Mouse (Mus musculus) forebrain, embryonic 15.5 days (tissue): ENCODE results near the gene Tra2a. TPM values are rescaled to one million over a fixed set of nuclear protein-coding genes. Genes with fewer than 3 reads are reported as not detected.
"Not testable (repeated sequence)": the region's sequence is repeated elsewhere in the genome, so short reads cannot be mapped to it uniquely, and the experiment has no call there.

Experiments
- ATAC-seq: fragments of 200-750 bp; cut with Nextera tagmentation; replicated peaks from 2 replicates; pipeline ENCODE4 v1.8.0; 2017; ENCODE audit warnings: mild to moderate bottlenecking, moderate TSS enrichment, moderate library complexity
- H3K27ac ChIP-seq: fragments of 300-500 bp; sonication (generic); replicated peaks from 2 replicates; pipeline ENCODE4 v1.5.1; 2015; ENCODE audit warnings: mild to moderate bottlenecking, inconsistent platforms
- H3K27me3 ChIP-seq: fragments of 300-500 bp; sonication (generic); 2 replicates; pipeline ENCODE4 v1.6.1; 2015; ENCODE audit warnings: inconsistent platforms
- H3K36me3 ChIP-seq: fragments of 300-500 bp; sonication (generic); 2 replicates; pipeline ENCODE4 v1.6.1; 2015; ENCODE audit warnings: mild to moderate bottlenecking, inconsistent platforms
- H3K4me1 ChIP-seq: fragments of 300-500 bp; sonication (generic); 2 replicates; pipeline ENCODE4 v1.6.1; 2015; ENCODE audit warnings: inconsistent platforms
- H3K4me2 ChIP-seq: fragments of 300-500 bp; sonication (generic); replicated peaks from 2 replicates; pipeline ENCODE4 v1.6.1; 2015; ENCODE audit warnings: mild to moderate bottlenecking, inconsistent platforms
- H3K4me3 ChIP-seq: fragments of 300-500 bp; sonication (generic); 2 replicates; pipeline ENCODE4 v1.5.1; 2015; ENCODE audit warnings: mild to moderate bottlenecking, inconsistent platforms
- H3K9ac ChIP-seq: fragments of 300-500 bp; sonication (generic); replicated peaks from 2 replicates; pipeline ENCODE4 v1.6.1; 2015; ENCODE audit warnings: mild to moderate bottlenecking, inconsistent platforms
- H3K9me3 ChIP-seq: fragments of 300-500 bp; sonication (generic); 2 replicates; pipeline ENCODE4 v1.6.1; 2016; ENCODE audit warnings: inconsistent platforms
- WGBS: fragments of 180-500 bp; shearing (Covaris S2); methylation state at CpG from one replicate; pipeline ENCODE4 v1.1.7; 2015; ENCODE audit warnings: mixed read lengths; 5-methylcytosine and 5-hydroxymethylcytosine counted together
- polyA plus RNA-seq: library from polyadenylated mRNA; unstranded; fragments of >200 nt; fragmentation: Nextera tagmentation; extraction: Ambion mirVana; gene quantifications from 2 replicates; pipeline ENCODE4 v1.2.1, GENCODE M21; 2015

Tra2a gene
- 147 and 152 TPM in 2 replicates for polyA plus RNA-seq

DNA sequence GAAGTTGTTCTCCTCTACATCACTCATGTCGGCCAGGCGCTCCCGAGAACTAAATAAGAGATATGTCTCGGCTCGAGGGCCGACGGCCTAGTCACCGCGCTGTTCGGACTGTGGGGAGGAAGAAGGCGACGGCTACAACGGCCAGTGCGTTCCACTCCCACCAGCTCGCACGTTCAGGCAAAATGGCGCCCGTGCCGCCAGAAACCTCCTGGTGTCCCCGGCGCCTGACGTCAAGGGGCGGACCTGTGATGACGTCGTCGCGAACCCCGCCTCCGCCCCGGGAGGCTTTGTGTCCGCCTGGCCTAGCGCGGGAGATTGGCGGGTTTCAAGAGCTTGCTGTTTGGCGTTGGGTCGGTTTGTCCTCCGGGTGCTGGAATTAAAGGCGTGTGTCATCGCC lies at the start of gene Tra2a:
Gene Tra2a, minus strand, starts transcription at position 187 of the 397 bp plus-strand sequence.
- peak within 1 kb of the TSS; percentile 99 for H3K27ac ChIP-seq
- H3K4me2 ChIP-seq: peak within 1 kb of the TSS; percentile 64
- H3K9ac ChIP-seq: peak within 1 kb of the TSS; percentile 100
- H3K27me3 ChIP-seq: no peaks in the 10 kb centered on the region
- H3K4me1 ChIP-seq: peaks cover 27% of the 10 kb centered on the region
- no peaks in the 10 kb centered on the region for H3K9me3 ChIP-seq
- H3K36me3 ChIP-seq: no peaks in the 10 kb centered on the region
- peak; percentile 97 for ATAC-seq
- H3K4me3 ChIP-seq: peak within 1 kb of the TSS; percentile 100
- under 1% methylated on average over 39 of the region's 39 CpGs for WGBS

DNA sequence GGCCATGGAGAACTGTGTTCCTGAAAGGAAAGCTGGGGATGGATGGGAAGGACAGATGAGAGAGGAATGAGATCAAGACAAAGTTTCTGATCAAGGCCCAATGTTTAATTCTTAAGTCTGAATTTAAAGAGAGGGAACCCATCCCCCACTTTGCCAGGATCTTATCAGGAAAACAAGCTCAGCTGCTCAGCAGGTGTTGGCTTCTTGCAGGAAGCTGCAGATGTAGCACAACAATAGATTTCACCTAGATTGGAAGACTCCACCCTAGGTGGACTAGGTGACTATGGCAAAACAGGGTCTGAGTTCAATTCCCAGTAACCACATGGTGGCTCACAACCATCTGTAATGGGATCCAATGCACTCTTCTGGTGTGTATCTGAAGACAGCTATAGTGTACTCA lies 34.5 kb upstream of the Tra2a start:
- ATAC-seq: no peak
- no peak overlapping the region for H3K27ac ChIP-seq
- H3K4me1 ChIP-seq: no peaks in the 10 kb centered on the region
- no peak overlapping the region for H3K9ac ChIP-seq
- H3K36me3 ChIP-seq: no peaks in the 10 kb centered on the region
- no peak overlapping the region for H3K4me2 ChIP-seq
- no peak overlapping the region for H3K4me3 ChIP-seq
- H3K9me3 ChIP-seq: no peaks in the 10 kb centered on the region
- no peaks in the 10 kb centered on the region for H3K27me3 ChIP-seq

DNA sequence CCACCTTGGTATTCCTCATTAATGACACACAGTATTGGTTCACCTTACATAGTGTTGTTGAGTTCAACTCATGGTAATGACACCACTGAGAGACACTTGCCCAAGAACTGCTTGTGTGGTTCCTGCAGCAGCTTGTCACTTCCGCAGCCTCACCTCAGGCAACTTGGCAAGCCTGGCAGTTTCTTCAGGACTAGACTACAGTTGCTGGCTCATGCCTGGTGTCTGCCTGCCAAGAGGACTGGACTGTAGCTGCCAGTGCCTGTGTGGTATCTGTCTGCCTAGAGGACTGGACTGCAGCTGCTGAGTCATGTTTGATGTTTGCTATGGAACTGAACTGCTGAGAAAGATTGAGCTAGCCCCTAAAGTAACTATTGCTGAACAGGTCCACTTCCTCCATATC lies 18.3 kb upstream of the Tra2a start:
- H3K4me1 ChIP-seq: no peaks in the 10 kb centered on the region
- H3K27me3 ChIP-seq: no peaks in the 10 kb centered on the region
- ATAC-seq: 0 out of 2 replicates have a peak, but pooled peaks have one; percentile 43
- H3K27ac ChIP-seq: no peak overlapping the region
- no peaks in the 10 kb centered on the region for H3K36me3 ChIP-seq
- WGBS: 59% methylated on average over 1 of the region's 1 CpGs
- H3K9me3 ChIP-seq: no peaks in the 10 kb centered on the region
- no peak overlapping the region for H3K4me2 ChIP-seq
- no peak overlapping the region for H3K9ac ChIP-seq
- no peak overlapping the region for H3K4me3 ChIP-seq

DNA sequence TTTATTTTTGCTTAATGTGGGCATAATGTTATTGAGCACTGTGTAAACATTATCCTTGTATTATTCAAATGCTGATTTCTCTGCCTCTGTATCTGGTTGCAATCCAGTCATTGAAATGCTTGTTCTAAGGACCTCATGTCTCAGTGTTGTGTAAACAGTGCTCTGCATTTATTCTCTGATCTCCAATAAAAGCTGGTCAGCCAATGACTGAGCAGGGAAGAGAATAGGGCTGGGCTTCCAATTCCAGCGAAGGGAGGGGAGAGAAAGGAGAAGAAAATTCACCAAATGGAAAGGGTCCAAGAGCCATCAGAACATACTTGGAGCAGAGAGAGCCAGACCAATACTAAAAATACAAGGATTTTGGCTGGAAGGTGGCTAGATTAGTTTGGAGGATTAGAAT lies 17.1 kb upstream of the Tra2a start:
- H3K27ac ChIP-seq: no peak overlapping the region
- H3K9ac ChIP-seq: no peak overlapping the region
- WGBS: 9% methylated on average over 1 of the region's 1 CpGs
- H3K9me3 ChIP-seq: no peaks in the 10 kb centered on the region
- ATAC-seq: 0 out of 2 replicates have a peak, but pooled peaks have one; percentile 38
- H3K27me3 ChIP-seq: no peaks in the 10 kb centered on the region
- H3K4me3 ChIP-seq: no peak overlapping the region
- H3K36me3 ChIP-seq: no peaks in the 10 kb centered on the region
- no peaks in the 10 kb centered on the region for H3K4me1 ChIP-seq
- no peak overlapping the region for H3K4me2 ChIP-seq

DNA sequence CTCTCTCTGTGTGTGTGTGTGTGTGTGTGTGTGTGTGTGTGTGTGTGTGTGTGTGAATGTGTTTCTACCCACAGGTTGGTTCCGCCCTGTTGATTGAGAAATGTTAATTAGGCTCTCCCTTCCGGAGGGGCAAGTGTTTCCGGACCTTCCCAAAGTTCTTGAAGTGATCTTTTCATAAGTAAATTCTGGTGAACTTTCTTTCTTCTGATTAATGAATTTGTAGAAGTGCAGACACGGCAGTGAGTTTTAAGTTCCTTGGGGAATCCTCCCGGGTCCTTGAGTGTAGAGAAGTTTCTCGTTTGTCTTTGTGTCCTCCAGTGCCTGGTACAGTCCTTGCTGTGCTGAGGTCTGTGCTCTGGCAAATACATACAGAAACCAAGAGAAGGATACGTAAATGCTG lies 11.5 kb upstream of the Tra2a start:
- ATAC-seq: no peak
- Histone ChIP-seq H3K36me3 (no peaks in the 10 kb centered on the region), H3K4me2 (no peak overlapping the region), H3K9me3 (no peaks in the 10 kb centered on the region), H3K4me3 (no peak overlapping the region), H3K4me1 (no peaks in the 10 kb centered on the region), H3K27ac (no peak overlapping the region), H3K9ac (no peak overlapping the region), H3K27me3 (no peaks in the 10 kb centered on the region)
- WGBS: 88% methylated on average over 7 of the region's 7 CpGs

DNA sequence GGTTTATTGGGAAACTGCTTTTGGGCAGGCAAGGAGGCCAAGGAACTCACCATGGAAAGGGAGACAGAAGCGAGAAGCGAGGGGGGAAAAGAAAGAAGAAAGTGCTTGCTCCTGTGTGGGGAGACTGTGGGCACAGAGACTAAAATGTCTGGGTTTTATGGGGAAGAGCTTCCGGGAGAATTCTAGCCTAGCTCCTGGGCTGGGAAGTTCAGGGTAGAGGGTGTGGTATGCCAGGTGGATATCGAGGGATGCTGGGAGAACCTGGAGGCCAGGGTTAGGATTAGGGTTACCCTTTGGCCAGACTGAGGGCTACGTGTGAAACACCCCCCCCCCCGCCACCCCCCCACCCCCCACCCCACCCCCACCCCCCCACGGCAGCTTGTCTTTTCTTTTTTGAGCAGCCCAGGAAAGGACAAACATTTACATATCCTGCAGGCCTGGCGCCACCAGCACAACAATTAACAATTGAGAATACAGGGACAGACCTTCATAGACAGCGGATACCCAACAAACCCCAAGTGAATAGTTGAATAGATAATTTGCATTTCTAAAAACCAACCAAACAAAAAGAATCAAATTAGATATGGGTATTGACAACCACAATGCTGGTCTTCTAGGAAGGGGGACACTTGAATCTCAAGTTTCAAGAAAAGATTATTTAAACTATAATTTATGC lies 10.7 kb upstream of the Tra2a start:
- Histone ChIP-seq H3K4me1 (no peaks in the 10 kb centered on the region), H3K27me3 (no peaks in the 10 kb centered on the region), H3K4me3 (no peak overlapping the region), H3K9ac (no peak overlapping the region), H3K9me3 (no peaks in the 10 kb centered on the region), H3K36me3 (no peaks in the 10 kb centered on the region), H3K4me2 (no peak overlapping the region), H3K27ac (no peak overlapping the region)
- ATAC-seq: no peak
- WGBS: 37% methylated on average over 9 of the region's 9 CpGs

DNA sequence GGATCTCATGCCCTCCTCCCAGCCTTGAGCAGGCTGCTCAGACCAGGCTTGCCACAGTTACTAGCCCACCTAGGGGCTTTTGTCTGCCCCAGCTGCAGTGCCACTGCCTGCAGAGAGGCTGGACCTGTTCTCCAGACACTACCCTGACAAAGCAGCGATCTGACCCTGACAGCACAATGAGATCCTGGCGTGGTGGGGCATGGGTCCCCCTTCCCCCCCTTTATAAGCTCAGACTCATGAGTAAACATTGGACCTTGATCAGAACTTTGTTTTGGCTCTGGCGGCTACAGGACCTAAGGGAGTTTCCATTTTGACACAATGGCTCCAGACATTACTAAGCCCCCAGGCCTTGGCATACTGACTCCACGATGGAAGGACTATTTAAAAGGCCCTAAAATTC lies 10.1 kb upstream of the Tra2a start:
- Histone ChIP-seq H3K27me3 (no peaks in the 10 kb centered on the region), H3K4me3 (no peak overlapping the region), H3K4me2 (no peak overlapping the region), H3K9ac (no peak overlapping the region), H3K27ac (no peak overlapping the region), H3K4me1 (no peaks in the 10 kb centered on the region), H3K36me3 (no peaks in the 10 kb centered on the region), H3K9me3 (no peaks in the 10 kb centered on the region)
- WGBS: 11% methylated on average over 4 of the region's 4 CpGs
- no peak for ATAC-seq

DNA sequence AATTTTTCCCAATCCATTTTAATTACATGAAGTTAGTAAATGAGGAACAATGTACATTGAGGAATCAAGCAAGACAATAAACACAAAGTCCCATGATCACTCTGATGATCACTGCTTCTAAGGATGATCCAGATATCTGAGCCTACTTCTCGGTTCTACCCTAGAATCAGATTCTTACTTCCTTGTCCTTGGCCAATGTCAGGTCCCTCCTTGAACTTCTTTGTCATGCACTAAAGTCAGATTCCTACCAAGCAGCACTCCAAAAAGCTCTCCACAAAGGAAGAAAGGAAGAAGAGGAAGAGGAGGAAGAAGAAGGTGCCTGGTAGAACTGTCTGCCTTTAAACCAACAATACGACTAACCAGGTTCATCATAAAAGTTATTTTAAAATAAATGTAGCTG lies 9.0 kb upstream of the Tra2a start:
- no peak for ATAC-seq
- Histone ChIP-seq H3K9me3 (no peaks in the 10 kb centered on the region), H3K4me3 (no peak overlapping the region), H3K36me3 (no peaks in the 10 kb centered on the region), H3K27me3 (no peaks in the 10 kb centered on the region), H3K4me2 (no peak overlapping the region), H3K27ac (no peak overlapping the region), H3K9ac (no peak overlapping the region), H3K4me1 (no peaks in the 10 kb centered on the region)
- WGBS: 98% methylated on average over 2 of the region's 2 CpGs

DNA sequence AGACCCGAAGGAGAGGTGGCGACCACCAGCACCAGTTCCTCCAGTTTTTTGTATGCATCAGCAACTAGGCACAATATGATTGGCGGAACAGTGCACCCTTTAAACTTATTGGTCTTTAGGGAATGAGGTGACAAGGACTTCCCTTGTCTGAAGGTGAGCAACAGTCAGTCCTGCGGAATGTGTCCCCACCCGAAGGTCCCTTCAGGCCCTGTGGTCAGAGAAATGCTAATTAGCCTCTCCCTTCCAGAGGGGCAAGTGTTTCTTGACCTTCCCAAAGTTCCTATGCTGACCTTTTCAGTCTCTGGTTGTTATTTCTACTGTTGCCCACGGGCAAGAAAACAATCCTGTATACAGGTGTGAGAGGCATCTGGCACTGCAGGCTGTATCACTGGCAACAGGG lies 8.0 kb upstream of the Tra2a start:
- 76% methylated on average over 6 of the region's 6 CpGs for WGBS
- Histone ChIP-seq H3K36me3 (no peaks in the 10 kb centered on the region), H3K9me3 (no peaks in the 10 kb centered on the region), H3K4me1 (no peaks in the 10 kb centered on the region), H3K4me2 (no peak overlapping the region), H3K4me3 (no peak overlapping the region), H3K27ac (no peak overlapping the region), H3K9ac (no peak overlapping the region), H3K27me3 (no peaks in the 10 kb centered on the region)
- ATAC-seq: no peak

DNA sequence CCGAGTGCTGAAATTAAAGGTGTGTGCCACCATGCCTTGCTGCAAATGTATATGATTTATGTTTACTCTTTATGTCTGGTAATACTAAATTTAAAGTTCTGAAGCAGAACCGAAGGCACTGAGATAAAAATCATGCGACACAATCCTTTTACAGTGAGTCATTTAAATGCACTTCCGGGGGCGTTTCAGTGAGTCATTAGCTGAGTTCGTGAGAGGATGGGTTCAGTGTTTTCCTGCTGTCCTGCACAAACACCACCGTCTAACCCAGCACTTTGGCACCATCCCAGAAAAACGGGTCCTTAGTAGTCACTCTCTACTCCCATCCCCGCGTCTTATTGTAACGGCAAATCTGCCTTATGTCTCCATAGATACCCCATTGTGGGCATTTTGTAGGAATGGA lies 6.1 kb upstream of the Tra2a start:
- no peak for ATAC-seq
- Histone ChIP-seq H3K4me1 (no peaks in the 10 kb centered on the region), H3K36me3 (no peaks in the 10 kb centered on the region), H3K4me3 (no peak overlapping the region), H3K9me3 (no peaks in the 10 kb centered on the region), H3K9ac (no peak overlapping the region), H3K27ac (no peak overlapping the region), H3K4me2 (no peak overlapping the region), H3K27me3 (no peaks in the 10 kb centered on the region)
- WGBS: 61% methylated on average over 11 of the region's 11 CpGs

DNA sequence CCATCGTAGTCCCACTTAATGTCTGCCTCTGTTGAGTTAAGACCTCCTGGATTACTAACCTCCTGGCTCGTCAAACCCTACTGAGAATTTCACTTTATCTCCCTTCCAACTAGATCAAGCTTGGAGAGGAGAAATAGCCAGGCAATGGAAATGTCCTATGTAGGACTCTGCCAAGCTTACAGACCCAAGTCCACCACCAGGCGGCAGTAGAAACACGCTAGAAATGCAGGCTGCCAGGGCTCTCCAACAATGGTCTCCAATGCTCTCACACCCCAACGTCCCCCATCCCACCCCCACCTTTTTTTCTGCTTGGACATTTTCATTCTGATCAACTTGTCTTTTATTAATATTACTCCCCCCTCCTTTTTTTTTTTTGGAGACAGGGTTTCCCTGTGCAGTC lies 5.4 kb upstream of the Tra2a start:
- ATAC-seq: 0 out of 2 replicates have a peak, but pooled peaks have one; percentile 47

DNA sequence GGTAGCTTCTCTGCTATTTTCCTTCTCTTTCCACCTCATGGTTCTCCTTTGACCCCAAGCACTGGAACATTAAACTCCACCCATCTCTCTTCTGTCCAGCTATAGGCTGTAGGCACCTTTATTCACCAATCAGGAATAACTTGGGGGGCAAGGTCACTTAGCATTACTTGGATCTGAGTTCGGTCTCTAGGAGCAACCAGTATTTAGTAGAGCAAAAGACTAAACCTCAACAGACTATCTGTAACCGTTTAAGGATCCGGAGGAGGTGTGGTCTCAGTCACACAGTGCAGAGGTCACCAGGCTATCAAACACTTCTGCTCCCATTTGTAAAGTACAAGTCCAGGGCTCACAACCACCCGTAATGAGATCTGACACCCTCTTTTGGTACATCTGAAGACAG lies 3.9 kb upstream of the Tra2a start:
- no peak for ATAC-seq
- no peaks in the 10 kb centered on the region for H3K36me3 ChIP-seq
- no peak overlapping the region for H3K4me2 ChIP-seq
- no peak overlapping the region for H3K9ac ChIP-seq
- WGBS: 74% methylated on average over 4 of the region's 4 CpGs
- H3K9me3 ChIP-seq: no peaks in the 10 kb centered on the region
- no peaks in the 10 kb centered on the region for H3K4me1 ChIP-seq
- H3K4me3 ChIP-seq: no peak overlapping the region
- H3K27ac ChIP-seq: no peak overlapping the region
- no peaks in the 10 kb centered on the region for H3K27me3 ChIP-seq

More for the DNA sequence above, 5.4 kb upstream of the Tra2a start:
- H3K9ac ChIP-seq: no peak overlapping the region
- H3K4me2 ChIP-seq: no peak overlapping the region
- no peak overlapping the region for H3K4me3 ChIP-seq
- H3K9me3 ChIP-seq: no peaks in the 10 kb centered on the region
- WGBS: 20% methylated on average over 5 of the region's 5 CpGs
- H3K36me3 ChIP-seq: no peaks in the 10 kb centered on the region
- no peaks in the 10 kb centered on the region for H3K27me3 ChIP-seq
- no peaks in the 10 kb centered on the region for H3K4me1 ChIP-seq
- no peak overlapping the region for H3K27ac ChIP-seq

DNA sequence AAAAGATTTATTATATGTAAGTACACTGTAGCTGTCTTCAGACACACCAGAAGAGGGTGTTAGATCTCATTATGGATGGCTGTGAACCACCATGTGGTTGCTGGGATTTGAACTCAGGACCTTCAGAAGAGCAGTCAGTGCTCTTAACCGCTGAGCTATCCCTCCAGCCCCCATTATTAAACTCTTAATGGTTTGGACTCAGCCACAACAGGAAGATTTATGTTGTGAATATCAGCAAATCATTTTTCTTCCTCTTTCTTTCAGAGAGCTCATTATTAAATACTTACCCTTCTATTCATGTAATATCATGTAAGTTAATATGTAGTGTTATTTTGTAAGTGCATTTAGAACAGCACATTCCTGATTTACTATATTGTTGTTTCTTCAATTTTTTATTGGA lies 1.4 kb upstream of the Tra2a start:
- H3K27ac ChIP-seq, H3K27me3 ChIP-seq, H3K9ac ChIP-seq, H3K9me3 ChIP-seq, H3K4me2 ChIP-seq, H3K36me3 ChIP-seq, H3K4me3 ChIP-seq, ATAC-seq: not testable (repeated sequence)
- 100% methylated on average over 1 of the region's 1 CpGs for WGBS
- peaks cover 19% of the 10 kb centered on the region for H3K4me1 ChIP-seq
